In the genomic region with DNA sequence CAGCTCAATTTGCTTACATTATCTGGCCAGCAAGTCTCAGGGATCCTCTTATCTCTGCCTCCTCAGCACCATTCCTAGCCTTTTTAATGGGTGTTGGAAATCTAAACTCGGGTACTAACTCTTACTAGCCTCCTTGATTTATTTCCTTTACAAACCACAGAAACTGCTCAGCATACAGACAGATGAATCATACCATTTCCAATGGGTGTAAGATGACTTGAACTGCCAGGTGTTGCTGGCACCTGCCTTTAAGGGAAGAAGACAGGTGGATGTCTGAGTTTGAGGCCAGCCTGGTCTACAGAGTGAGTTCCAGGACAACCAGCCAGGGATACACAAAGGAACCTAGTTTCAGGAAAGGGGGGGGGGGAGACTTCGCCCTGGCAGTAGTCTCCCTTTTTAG, we compare ENCODE assay signal across 1 mouse cellular context.
TF ChIP-seq lines count a peak whose summit lies in the region.

No protein-coding gene starts in this region.

TF ChIP-seq in C2C12, 6 proteins besides CTCF, POLR2A, EP300 and RAD21:
- TF ChIP-seq FOSL1 (IDR thresholded peaks at IDR 0.05; ENCODE audit: insufficient read depth, low read length, poor library complexity, severe bottlenecking) (no peak), MYOD1 (IDR thresholded peaks at IDR 0.05; ENCODE audit: control insufficient read depth, insufficient read length, low read depth) (peak; percentile 71)
